Mouse (Mus musculus): Measurements from ENCODE around the gene Ranbp3l. TPM values are rescaled to one million over a fixed set of nuclear protein-coding genes. Genes with fewer than 3 reads are reported as not detected.

Gene Ranbp3l
- total RNA-seq, 2 experiments from 2014 or later = 12.9 TPM; not detected in 1

GRCm38 (mm10) chr15:9089136-9089720, 121.5 kb downstream of the Ranbp3l start:
- no peak for ATAC-seq (replicated peaks; ENCODE audit: low FRiP score, poor library complexity, severe bottlenecking)

GRCm38 (mm10) chr15:9090662-9091061, 122.9 kb downstream of the Ranbp3l start:
- no peak for ATAC-seq (replicated peaks; ENCODE audit: low FRiP score, poor library complexity, severe bottlenecking)

DNA sequence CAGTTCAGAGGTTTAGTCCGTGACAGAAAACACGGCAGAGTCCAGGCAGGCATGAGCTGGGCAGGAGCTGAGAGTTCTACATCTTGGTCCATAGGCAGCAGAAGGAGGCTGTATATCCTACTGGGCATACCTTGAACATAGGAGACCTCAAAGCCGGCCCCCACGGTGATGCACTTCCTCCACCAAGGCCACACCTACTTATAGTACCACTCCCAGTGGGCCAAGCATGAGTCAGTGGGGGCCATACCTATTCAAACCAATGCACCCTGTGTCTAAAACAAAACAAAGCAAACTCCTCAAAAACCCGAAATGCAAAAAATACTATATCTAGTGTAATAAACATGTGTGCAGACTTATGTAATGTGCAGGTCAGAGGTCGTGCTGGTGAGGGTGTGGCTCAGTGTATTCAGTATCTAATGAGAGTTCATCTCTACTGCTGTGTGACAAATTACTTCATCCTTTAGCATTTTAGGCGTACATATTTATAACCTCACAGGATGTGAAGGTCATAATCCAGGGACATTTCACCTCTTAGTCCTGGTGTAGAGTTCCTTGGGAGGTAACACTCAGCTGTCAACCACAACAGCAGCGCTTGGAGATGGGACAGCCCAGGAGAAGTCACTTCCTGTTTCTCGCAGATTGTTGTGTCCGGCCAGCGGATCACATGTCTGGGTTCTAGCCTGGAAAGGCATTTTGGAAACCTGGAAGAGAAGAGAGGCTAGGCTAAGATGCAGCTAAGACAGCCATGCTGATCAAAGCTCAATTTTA, 126.0 kb downstream of the Ranbp3l start:
- ATAC-seq (replicated peaks; ENCODE audit: low FRiP score, poor library complexity, severe bottlenecking) = no peak

- ATAC-seq (replicated peaks; ENCODE audit: low FRiP score, poor library complexity, severe bottlenecking) = peak; percentile 76
Measured at GRCm38 (mm10) chr15:9094366-9094750, 126.6 kb downstream of the Ranbp3l start.

DNA sequence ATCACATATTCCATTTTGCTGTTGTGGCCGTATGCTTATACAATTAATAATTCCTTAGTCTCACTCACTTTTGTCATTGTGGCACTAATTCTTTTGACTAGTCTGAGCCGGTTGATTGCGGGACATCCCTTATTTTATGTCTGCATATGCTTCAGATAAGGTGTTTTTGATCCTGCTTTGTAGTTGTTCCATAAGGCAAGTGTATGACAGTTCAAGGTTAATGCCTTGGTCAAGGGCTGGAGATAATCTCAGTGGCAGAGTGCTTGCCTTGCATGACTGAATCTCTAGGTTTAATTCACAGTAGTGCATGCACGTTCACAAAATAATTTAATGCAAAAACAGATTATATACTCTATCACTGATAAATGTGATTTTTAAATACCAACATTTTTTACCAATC, 129.1 kb downstream of the Ranbp3l start:
- ATAC-seq (replicated peaks; ENCODE audit: low FRiP score, poor library complexity, severe bottlenecking) = no peak

DNA sequence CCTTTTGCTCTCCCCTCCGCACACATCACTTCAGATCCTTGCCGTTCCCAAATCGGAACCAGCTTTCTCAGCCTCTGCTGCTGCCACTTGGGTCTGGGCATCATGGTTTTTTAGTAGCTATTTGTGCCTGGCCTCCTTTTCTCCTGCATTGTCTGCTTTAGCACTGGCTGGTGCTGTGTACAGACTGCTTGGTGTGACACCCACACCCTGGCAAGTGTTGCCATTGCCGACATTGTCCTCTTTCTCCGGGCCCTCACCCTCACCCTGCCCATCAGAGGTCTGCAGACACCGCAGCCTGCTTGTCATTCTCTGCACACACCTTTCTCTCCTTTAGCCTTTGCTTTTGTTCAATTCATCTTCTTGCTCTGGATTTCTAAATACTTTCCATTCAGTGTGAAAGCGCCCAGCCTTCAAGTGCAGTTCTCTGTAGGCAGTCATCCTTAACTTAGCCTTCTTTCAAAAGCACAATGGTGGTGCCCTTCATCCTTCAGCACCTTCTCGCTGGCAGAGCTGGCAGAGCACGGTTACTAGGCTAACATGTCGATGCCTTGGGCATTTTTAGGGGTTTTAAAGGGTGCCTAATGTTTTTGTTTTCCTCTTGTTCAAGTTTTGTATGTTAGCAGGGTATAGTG, 132.8 kb downstream of the Ranbp3l start:
- no peak for ATAC-seq (replicated peaks; ENCODE audit: low FRiP score, poor library complexity, severe bottlenecking)

- ATAC-seq (replicated peaks; ENCODE audit: low FRiP score, poor library complexity, severe bottlenecking) = no peak
Measured at GRCm38 (mm10) chr15:9106303-9107074, 138.7 kb downstream of the Ranbp3l start.

DNA sequence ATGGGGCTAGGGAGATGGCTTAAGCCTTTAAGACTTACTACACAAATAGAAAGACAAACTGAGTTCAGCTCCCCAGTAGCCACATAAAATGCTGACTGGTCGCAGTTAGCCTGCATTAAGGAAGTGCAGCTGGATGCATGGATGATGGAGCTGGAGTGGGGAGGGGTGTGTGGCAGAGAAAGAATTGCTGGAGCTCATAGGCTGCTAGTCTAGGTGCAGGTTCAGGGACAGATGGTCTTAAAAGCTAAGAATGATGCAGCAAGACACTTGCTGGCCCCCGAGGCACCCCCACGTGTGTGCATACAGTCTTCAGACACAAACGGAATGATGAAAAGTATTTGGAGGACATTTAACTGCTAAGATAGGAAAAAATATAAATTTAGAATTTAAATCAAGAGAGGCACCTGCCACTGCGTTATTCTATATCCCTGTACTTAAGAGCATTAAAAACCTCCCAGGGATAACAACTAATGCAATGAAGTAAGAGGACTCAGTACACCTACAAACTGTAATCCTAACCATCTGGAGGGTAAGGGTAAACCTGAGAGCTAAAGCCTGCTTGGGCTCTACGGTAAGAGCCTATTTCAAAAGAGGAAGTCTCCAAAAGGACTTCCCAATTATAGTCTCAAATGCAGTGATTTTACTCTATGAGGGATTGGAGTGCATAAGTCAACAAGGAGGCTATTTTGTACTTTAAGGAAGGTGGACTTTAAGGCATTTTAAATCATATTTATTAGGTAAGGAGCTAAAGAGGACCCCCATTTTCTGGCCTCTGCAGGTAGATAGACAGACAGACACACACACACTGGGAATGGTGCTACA, 143.0 kb downstream of the Ranbp3l start:
- no peak for ATAC-seq (replicated peaks; ENCODE audit: low FRiP score, poor library complexity, severe bottlenecking)

GRCm38 (mm10) chr15:9111648-9112047, 143.9 kb downstream of the Ranbp3l start:
- ATAC-seq (replicated peaks; ENCODE audit: low FRiP score, poor library complexity, severe bottlenecking) = no peak

DNA sequence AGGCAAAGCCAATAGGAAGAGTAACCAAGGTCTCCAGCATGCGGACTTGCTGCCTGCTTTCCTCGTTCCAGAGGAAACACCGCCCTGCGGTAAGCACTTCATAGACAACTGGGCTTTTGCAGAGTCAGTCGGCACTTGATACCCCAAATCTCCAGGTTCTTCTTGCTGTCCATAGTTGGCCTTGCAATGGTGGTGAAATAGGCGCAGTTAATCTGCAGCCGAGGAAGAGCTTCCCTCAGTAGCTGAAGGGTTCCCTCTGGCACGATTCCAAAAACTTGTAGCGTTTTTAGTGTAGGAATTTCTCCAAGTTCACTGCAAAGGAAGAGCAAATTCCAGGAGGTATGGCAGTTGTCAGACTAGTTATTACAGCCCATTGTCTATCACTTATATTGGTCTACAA, 145.8 kb downstream of the Ranbp3l start:
- ATAC-seq (replicated peaks; ENCODE audit: low FRiP score, poor library complexity, severe bottlenecking) = no peak

DNA sequence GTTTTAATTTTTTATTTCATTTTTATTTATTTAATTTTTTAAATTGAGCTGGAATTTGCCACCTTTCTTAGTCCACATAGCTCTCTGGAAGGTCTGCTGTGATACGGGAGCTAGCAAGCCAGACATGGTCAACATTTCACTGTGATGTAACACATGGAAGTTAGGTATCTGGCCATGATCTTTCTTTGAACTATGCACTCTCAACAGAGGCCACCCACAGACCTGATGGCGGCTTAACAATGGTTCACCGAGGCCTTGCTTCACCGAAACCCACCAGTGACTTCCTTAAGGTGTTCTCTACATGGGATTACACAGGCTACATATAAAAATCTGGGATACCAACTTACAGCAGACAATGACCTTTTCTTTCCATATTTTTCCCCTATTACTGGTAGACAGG, 146.4 kb downstream of the Ranbp3l start:
- no peak for ATAC-seq (replicated peaks; ENCODE audit: low FRiP score, poor library complexity, severe bottlenecking)

GRCm38 (mm10) chr15:9114599-9114998, 146.8 kb downstream of the Ranbp3l start:
- ATAC-seq (replicated peaks; ENCODE audit: low FRiP score, poor library complexity, severe bottlenecking) = no peak

Other genes starting within 250 kb of the Ranbp3l start
- gene Nadk2, start 103.3 kb downstream of the Ranbp3l start, total RNA-seq (2015; ENCODE audit: low replicate concordance) = 114 and 185 TPM in 2 replicates
- 114 and 217 TPM in 2 replicates for gene Nadk2, start 103.3 kb downstream of the Ranbp3l start, total RNA-seq (2017; ENCODE audit: low replicate concordance)
- gene Lmbrd2, start 172.6 kb downstream of the Ranbp3l start, total RNA-seq (2015; ENCODE audit: low replicate concordance) = 10.1 and 20.1 TPM in 2 replicates
- gene Lmbrd2, start 172.6 kb downstream of the Ranbp3l start, total RNA-seq (2017; ENCODE audit: low replicate concordance) = 5.1 and 6.2 TPM in 2 replicates
- 35.3 and 40.7 TPM in 2 replicates for gene Skp2, start 187.5 kb downstream of the Ranbp3l start, total RNA-seq (2015; ENCODE audit: low replicate concordance)
- gene Skp2, start 187.5 kb downstream of the Ranbp3l start, total RNA-seq (2017; ENCODE audit: low replicate concordance) = 23.9 and 32.2 TPM in 2 replicates

Data from erythroid progenitor cell, adult 5-6 weeks (primary cell).